10 mouse cellular contexts compared by ENCODE assay signal in the genomic region with DNA sequence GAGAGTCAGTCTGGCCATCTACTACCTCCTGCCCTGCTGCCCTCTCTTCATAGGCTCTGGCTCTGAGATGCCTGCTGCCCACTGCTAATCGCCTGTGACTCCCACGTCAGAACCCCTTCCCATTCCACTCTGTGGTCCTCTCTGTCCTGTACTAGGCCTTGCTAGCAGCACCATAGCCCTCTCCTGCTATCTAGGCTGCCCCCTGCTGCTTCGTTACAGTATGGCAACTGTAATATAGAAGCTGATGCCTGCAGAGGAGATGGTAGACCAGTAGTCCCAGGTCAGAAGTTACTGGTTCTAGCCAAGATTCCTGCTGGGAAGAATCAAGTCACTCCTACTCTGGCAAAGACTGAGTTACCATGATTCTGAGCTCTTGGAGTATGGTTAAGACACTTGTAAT. TPM values are rescaled to one million over a fixed set of nuclear protein-coding genes. Genes with fewer than 3 reads are reported as not detected.
DNase-seq lines count a peak whose midpoint lies in the region; ATAC-seq and TF ChIP-seq lines count a peak whose summit lies in the region.
"Had no signal": no experiment of that assay in that cellular context is flagged by ENCODE, and none has a peak within 500 bp of the region (broad histone marks: within the 10 kb centered on the region; RNA-seq: fewer than 3 reads in every experiment).

No protein-coding gene starts in this region.

- no peak for ATAC-seq in kidney, embryonic 15.5 days (replicated peaks; ENCODE audit: low FRiP score)
- peak; percentile 33; the same call in 1 of the 2 replicates for ATAC-seq in liver, embryonic 13.5 days (ENCODE audit: low read depth)

- DNase-seq in kidney, adult 11 months, result peak; percentile 31
- peak; percentile 78 for DNase-seq in adrenal gland, postnatal 14 days
- peak; percentile 52 to 74 for DNase-seq in heart, postnatal 14 days
- no peak for DNase-seq in liver, embryonic 13.5 days
- peak; percentile 35 to 58 for DNase-seq in spleen, postnatal 14 days (ENCODE audit: low spot score in 2 of 2)
- no peak for DNase-seq in frontal cortex, postnatal 10 days (ENCODE audit: low spot score in 2 of 2)

- intact Hi-C loops in heart, postnatal 14 days (cut with DNase I), result no loop called here

- no peaks in the 10 kb centered on the region for H3K36me3 ChIP-seq in kidney, embryonic 15.5 days
- no peaks in the 10 kb centered on the region for H3K36me3 ChIP-seq in E14TG2a.4 (ENCODE audit: insufficient read depth, low read length)
- H3K36me3 ChIP-seq in liver, embryonic 13.5 days, result no peaks in the 10 kb centered on the region
- H3K36me3 ChIP-seq: heart, embryonic 15.5 days; neural tube, embryonic 13.5 days had no signal

- H3K9me3 ChIP-seq in kidney, embryonic 15.5 days (replicated peaks), result no peaks in the 10 kb centered on the region
- H3K9me3 ChIP-seq in E14TG2a.4 (ENCODE audit: low read length), result no peaks in the 10 kb centered on the region
- H3K9me3 ChIP-seq in liver, embryonic 13.5 days (replicated peaks), result no peaks in the 10 kb centered on the region
- H3K9me3 ChIP-seq: heart, embryonic 15.5 days; neural tube, embryonic 13.5 days had no signal

- peaks cover 10% of the 10 kb centered on the region for H3K4me1 ChIP-seq in kidney, embryonic 15.5 days
- peaks cover 92% of the 10 kb centered on the region for H3K4me1 ChIP-seq in E14TG2a.4 (replicated peaks; ENCODE audit: low read depth, low read length)
- H3K4me1 ChIP-seq in liver, embryonic 13.5 days (replicated peaks), result no peaks in the 10 kb centered on the region
- H3K4me1 ChIP-seq: neural tube, embryonic 13.5 days had no signal

- 79% methylated on average over 3 of the region's 3 CpGs for WGBS in kidney, embryonic 15.5 days
- 37% methylated on average over 3 of the region's 3 CpGs for WGBS in liver, embryonic 13.5 days (ENCODE audit: insufficient replicate concordance)

- H3K27ac ChIP-seq in kidney, embryonic 15.5 days, result no peak overlapping the region
- H3K27ac ChIP-seq in liver, embryonic 13.5 days, result no peak overlapping the region
- H3K27ac ChIP-seq: heart, embryonic 15.5 days; neural tube, embryonic 13.5 days had no signal

- no peaks in the 10 kb centered on the region for H3K27me3 ChIP-seq in kidney, embryonic 15.5 days
- H3K27me3 ChIP-seq in E14TG2a.4 (ENCODE audit: insufficient read depth, low read length), result peaks cover 6% of the 10 kb centered on the region; the same call in 1 of the 2 replicates
- H3K27me3 ChIP-seq in liver, embryonic 13.5 days, result no peaks in the 10 kb centered on the region
- H3K27me3 ChIP-seq: heart, embryonic 15.5 days had no signal

- peak; percentile 42 for TF ChIP-seq CTCF in E14TG2a.4 (conservative IDR thresholded peaks at IDR 0.05; ENCODE audit: low read length)

- H3K9ac ChIP-seq in kidney, embryonic 15.5 days, result no peak overlapping the region
- H3K9ac ChIP-seq in liver, embryonic 13.5 days, result no peak overlapping the region
- H3K9ac ChIP-seq: heart, embryonic 15.5 days; neural tube, embryonic 13.5 days had no signal

- no peak overlapping the region for H3K4me3 ChIP-seq in kidney, embryonic 15.5 days (replicated peaks)
- H3K4me3 ChIP-seq in E14TG2a.4 (replicated peaks; ENCODE audit: low read length), result no peak overlapping the region
- H3K4me3 ChIP-seq in liver, embryonic 13.5 days (replicated peaks), result no peak overlapping the region
- H3K4me3 ChIP-seq: heart, embryonic 15.5 days; neural tube, embryonic 13.5 days had no signal

- H3K4me2 ChIP-seq in kidney, embryonic 15.5 days, result no peak overlapping the region
- no peak overlapping the region for H3K4me2 ChIP-seq in liver, embryonic 13.5 days
- H3K4me2 ChIP-seq: heart, embryonic 15.5 days; neural tube, embryonic 13.5 days had no signal

RNA-seq across cellular contexts. Expression of a gene that starts 33.0 kb away (rescaled TPM):
- 4.3 and 4.5 TPM in 2 replicates for polyA plus RNA-seq in kidney, embryonic 15.5 days (2015; fragmentation: Nextera tagmentation; extraction: Ambion mirVana)
- 14.8 and 16.8 TPM in 2 replicates for total RNA-seq in adrenal gland, postnatal 14 days (2021)
- total RNA-seq in heart, postnatal 14 days (2021), result 1 to 10 TPM; 8.6 TPM
- polyA plus RNA-seq in liver, embryonic 13.5 days (2015; fragmentation: Nextera tagmentation; extraction: Ambion mirVana), result 0.35 and 0.63 TPM in 2 replicates

Comparison
In these comparisons a context has a peak if more than half of its experiments do, and no peak if none do; other contexts are left out.
1. DNase-seq: peak in kidney, adult 11 months (single experiment), adrenal gland, postnatal 14 days (single experiment), heart, postnatal 14 days (2 of 2) and spleen, postnatal 14 days (2 of 2); none in liver, embryonic 13.5 days (single experiment) and frontal cortex, postnatal 10 days (0 of 2).